Mouse (Mus musculus): ENCODE results near the gene 5730409E04Rik. TPM values are rescaled to one million over a fixed set of nuclear protein-coding genes. Genes with fewer than 3 reads are reported as not detected.
A peak's percentile ranks its signal among the peaks of the same experiment; 100 is the strongest.

The 5730409E04Rik gene
- polyA plus RNA-seq, 1 experiment from 2014 or later = 1.2 TPM

DNA sequence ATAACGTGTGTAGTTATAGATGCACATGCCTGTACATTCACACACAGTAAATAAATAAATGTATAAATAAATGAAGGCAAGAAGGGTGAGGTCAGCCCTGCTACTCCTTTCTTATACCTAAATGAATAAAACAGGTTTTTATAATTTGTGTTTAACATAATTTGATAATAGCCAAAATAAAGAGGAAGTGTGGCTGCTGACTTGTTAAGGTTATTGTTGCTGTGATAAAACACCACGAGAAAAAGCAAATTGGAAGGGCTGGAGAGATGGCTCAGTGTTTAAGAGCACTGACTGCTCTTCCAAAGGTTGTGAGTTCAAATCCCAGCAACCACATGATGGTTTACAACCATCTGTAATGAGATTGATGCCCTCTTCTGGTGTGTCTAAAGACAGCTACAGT, 30.5 kb upstream of the 5730409E04Rik start:
- ATAC-seq = no peak
- 81% methylated on average over 2 of the region's 2 CpGs for WGBS
- H3K27ac ChIP-seq (ENCODE audit: low read depth, low read length) = no peak overlapping the region
- H3K9me3 ChIP-seq (ENCODE audit: control insufficient read depth) = no peaks in the 10 kb centered on the region
- no peaks in the 10 kb centered on the region for H3K4me1 ChIP-seq (replicated peaks; ENCODE audit: control insufficient read depth, insufficient read depth, low read length)
- peaks cover 52% of the 10 kb centered on the region for H3K36me3 ChIP-seq (ENCODE audit: control insufficient read depth, insufficient read depth)
- no peak overlapping the region for H3K4me3 ChIP-seq (ENCODE audit: low read depth, low read length)
- no peak overlapping the region for H3K9ac ChIP-seq (ENCODE audit: low read depth, low read length)
- H3K4me2 ChIP-seq (replicated peaks; ENCODE audit: low read depth) = no peak overlapping the region
- no peak for TF ChIP-seq CTCF (IDR thresholded peaks at IDR 0.05; ENCODE audit: low read depth)
- H3K27me3 ChIP-seq (replicated peaks; ENCODE audit: control insufficient read depth, insufficient read depth, low read length) = no peaks in the 10 kb centered on the region

DNA sequence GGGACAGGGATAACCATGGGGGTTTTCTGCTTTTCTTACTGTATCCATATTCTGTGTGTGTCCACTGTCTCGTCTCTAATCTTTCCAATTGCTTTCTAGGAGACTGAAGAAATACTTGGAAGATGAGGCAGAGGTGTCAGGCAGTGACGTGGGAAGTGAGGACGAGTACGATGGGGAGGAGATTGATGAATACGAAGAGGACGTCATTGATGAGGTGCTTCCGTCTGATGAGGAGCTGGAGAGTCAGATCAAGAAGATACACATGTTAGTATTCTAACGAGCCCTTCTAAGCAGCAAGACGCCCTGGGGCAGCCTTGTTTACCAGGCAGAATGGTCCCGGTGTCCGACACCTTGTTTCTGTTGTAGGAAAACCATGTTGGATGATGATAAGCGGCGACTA, 23.9 kb upstream of the 5730409E04Rik start:
- H3K4me1 ChIP-seq (replicated peaks; ENCODE audit: control insufficient read depth, insufficient read depth, low read length) = no peaks in the 10 kb centered on the region
- H3K4me2 ChIP-seq (replicated peaks; ENCODE audit: low read depth) = no peak overlapping the region
- no peak overlapping the region for H3K9ac ChIP-seq (ENCODE audit: low read depth, low read length)
- H3K36me3 ChIP-seq (ENCODE audit: control insufficient read depth, insufficient read depth) = peaks cover 29% of the 10 kb centered on the region
- H3K9me3 ChIP-seq (ENCODE audit: control insufficient read depth) = no peaks in the 10 kb centered on the region
- H3K4me3 ChIP-seq (ENCODE audit: low read depth, low read length) = no peak overlapping the region
- no peaks in the 10 kb centered on the region for H3K27me3 ChIP-seq (replicated peaks; ENCODE audit: control insufficient read depth, insufficient read depth, low read length)
- no peak overlapping the region for H3K27ac ChIP-seq (ENCODE audit: low read depth, low read length)
- 95% methylated on average over 13 of the region's 13 CpGs for whole genome bisulfite sequencing
- ATAC-seq = no peak
- TF ChIP-seq CTCF (IDR thresholded peaks at IDR 0.05; ENCODE audit: low read depth) = no peak

DNA sequence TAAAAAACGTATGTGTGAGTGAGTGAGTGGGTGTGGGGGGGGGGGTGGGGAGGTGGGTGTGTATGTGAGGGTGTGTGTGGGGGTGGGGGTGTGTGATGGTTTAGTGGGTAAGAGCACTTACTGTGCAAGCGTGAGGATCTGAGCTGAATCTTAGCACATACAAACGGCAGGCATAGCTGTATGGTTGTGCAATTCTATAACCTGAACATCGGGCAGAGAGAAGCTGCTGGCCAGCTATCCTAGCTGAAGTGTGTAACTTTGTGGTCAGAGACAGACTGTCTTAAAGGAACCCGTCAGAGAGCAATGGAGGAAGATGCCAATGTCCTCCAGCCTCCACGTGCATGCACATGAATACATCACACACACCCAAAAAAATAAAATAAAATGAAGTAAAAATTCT, 17.6 kb upstream of the 5730409E04Rik start:
- H3K36me3 ChIP-seq (ENCODE audit: control insufficient read depth, insufficient read depth) = peaks cover 15% of the 10 kb centered on the region
- no peak for ATAC-seq
- no peaks in the 10 kb centered on the region for H3K27me3 ChIP-seq (replicated peaks; ENCODE audit: control insufficient read depth, insufficient read depth, low read length)
- H3K4me1 ChIP-seq (replicated peaks; ENCODE audit: control insufficient read depth, insufficient read depth, low read length) = no peaks in the 10 kb centered on the region
- H3K4me2 ChIP-seq (replicated peaks; ENCODE audit: low read depth) = no peak overlapping the region
- no peak overlapping the region for H3K4me3 ChIP-seq (ENCODE audit: low read depth, low read length)
- WGBS = 91% methylated on average over 6 of the region's 6 CpGs
- no peaks in the 10 kb centered on the region for H3K9me3 ChIP-seq (ENCODE audit: control insufficient read depth)
- H3K9ac ChIP-seq (ENCODE audit: low read depth, low read length) = no peak overlapping the region
- H3K27ac ChIP-seq (ENCODE audit: low read depth, low read length) = no peak overlapping the region
- no peak for TF ChIP-seq CTCF (IDR thresholded peaks at IDR 0.05; ENCODE audit: low read depth)

DNA sequence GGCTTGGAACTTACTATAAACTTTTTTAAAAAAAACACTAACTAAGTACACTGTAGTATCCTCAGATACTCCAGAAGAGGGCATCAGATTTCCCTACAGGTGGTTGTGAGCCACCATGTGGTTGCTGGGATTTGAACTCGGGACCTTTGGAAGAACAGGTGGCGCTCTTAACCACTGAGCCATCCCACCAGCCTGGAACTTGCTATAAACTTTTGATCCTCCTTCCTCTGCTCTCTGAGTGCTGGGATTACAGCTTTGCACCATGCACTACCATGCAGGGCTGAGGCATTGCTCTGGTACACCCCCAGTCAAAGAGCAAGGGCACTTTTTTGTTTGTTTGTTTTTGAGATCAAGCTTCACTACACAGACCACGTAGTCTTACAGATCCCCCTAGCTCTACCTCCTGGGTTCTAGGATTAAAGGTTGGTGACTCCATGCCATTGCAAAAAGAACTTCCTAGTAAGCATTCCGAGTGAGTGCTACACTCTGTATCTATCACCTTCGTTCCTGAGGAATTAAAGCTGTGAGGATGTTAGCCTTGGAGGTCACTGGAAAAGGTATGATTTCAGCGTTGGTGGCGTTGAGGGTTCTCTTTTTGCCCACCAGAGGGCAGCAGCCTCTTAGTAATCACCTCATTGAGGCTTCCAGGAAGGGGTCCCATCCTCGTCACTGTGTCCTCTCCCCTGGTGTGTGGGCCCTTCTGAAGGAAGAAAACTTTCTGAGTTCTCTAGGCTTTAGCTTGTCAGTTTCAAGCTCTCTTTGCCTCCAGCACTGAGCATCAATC, 9.5 kb upstream of the 5730409E04Rik start:
- WGBS = 29% methylated on average over 8 of the region's 8 CpGs
- no peak overlapping the region for H3K27ac ChIP-seq (ENCODE audit: low read depth, low read length)
- peak; percentile 90 for TF ChIP-seq CTCF (IDR thresholded peaks at IDR 0.05; ENCODE audit: low read depth)
- H3K4me3 ChIP-seq (ENCODE audit: low read depth, low read length) = no peak overlapping the region
- H3K36me3 ChIP-seq (ENCODE audit: control insufficient read depth, insufficient read depth) = no peaks in the 10 kb centered on the region
- H3K4me1 ChIP-seq (replicated peaks; ENCODE audit: control insufficient read depth, insufficient read depth, low read length) = no peaks in the 10 kb centered on the region
- H3K9ac ChIP-seq (ENCODE audit: low read depth, low read length) = no peak overlapping the region
- H3K27me3 ChIP-seq (replicated peaks; ENCODE audit: control insufficient read depth, insufficient read depth, low read length) = no peaks in the 10 kb centered on the region
- no peak overlapping the region for H3K4me2 ChIP-seq (replicated peaks; ENCODE audit: low read depth)
- no peaks in the 10 kb centered on the region for H3K9me3 ChIP-seq (ENCODE audit: control insufficient read depth)
- ATAC-seq = no peak

DNA sequence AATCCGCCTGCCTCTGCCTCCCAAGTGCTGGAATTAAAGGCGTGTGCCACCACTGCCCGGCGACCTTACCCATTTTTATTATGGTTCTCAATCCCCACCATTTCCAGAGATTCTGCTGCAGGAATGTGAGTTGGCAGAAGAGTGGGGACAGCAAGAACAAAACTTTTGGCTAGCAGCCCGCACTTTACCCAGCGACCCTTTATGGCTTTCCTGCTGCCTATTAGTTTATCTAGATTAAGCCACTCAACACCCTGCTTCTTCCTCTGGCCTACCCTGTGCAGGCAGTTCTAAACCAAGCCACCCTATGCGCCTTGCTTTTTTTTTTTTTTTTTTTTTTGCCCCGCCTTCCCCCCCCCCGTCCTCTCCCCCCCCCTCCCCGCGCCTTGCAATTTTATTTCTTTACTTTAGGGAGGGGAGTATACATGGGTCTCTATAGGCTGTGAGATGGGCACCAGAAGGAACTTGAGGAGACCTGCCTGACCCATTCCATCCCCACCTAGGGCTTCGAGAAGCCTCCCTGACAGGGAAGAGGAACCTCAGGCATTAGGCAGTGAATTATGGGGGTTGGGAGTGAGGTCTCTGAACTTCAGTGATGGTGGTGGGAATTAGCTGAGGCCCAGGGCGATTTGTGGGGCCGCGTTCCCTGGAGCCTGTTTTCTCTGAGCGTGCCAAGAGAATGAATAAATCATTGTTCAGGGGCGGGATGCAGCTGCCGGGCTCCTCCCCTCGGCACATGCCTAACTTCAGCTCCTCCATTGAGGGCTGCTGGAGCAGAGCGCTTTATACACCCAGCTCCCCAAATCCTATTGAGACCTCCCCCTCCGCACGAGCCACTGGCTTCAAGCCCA, 7.8 kb upstream of the 5730409E04Rik start:
- no peaks in the 10 kb centered on the region for H3K4me1 ChIP-seq (replicated peaks; ENCODE audit: control insufficient read depth, insufficient read depth, low read length)
- peak overlapping the region; percentile 39 for H3K4me2 ChIP-seq (replicated peaks; ENCODE audit: low read depth)
- WGBS = 26% methylated on average over 20 of the region's 22 CpGs
- no peaks in the 10 kb centered on the region for H3K36me3 ChIP-seq (ENCODE audit: control insufficient read depth, insufficient read depth)
- ATAC-seq = 0 out of 2 replicates have a peak, but pooled peaks have one; percentile 33
- no peak overlapping the region for H3K4me3 ChIP-seq (ENCODE audit: low read depth, low read length)
- no peak overlapping the region for H3K27ac ChIP-seq (ENCODE audit: low read depth, low read length)
- H3K9ac ChIP-seq (ENCODE audit: low read depth, low read length) = no peak overlapping the region
- no peak for TF ChIP-seq CTCF (IDR thresholded peaks at IDR 0.05; ENCODE audit: low read depth)
- no peaks in the 10 kb centered on the region for H3K27me3 ChIP-seq (replicated peaks; ENCODE audit: control insufficient read depth, insufficient read depth, low read length)
- no peaks in the 10 kb centered on the region for H3K9me3 ChIP-seq (ENCODE audit: control insufficient read depth)

DNA sequence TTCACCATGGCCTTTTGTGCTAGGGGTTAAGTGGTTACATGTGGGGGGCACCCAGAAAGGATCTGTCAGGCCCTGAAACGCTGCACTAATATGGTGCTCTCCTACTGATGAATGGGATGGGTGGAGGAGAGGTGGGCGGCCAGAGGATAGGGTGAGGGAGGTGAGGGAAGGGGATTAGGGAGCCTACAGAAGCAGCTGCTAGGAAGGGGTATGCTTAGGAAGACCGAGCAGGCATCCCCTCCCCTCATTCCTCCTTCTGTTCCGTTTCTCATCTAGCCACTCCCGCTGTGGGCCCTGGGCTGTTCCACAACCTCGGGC, 7.2 kb upstream of the 5730409E04Rik start:
- TF ChIP-seq CTCF (IDR thresholded peaks at IDR 0.05; ENCODE audit: low read depth) = no peak
- WGBS = 38% methylated on average over 6 of the region's 6 CpGs

More for the DNA sequence above, 7.2 kb upstream of the 5730409E04Rik start:
- Histone ChIP-seq H3K27ac (ENCODE audit: low read depth, low read length) (no peak overlapping the region), H3K36me3 (ENCODE audit: control insufficient read depth, insufficient read depth) (no peaks in the 10 kb centered on the region), H3K4me1 (replicated peaks; ENCODE audit: control insufficient read depth, insufficient read depth, low read length) (no peaks in the 10 kb centered on the region), H3K9ac (ENCODE audit: low read depth, low read length) (no peak overlapping the region), H3K9me3 (ENCODE audit: control insufficient read depth) (no peaks in the 10 kb centered on the region), H3K27me3 (replicated peaks; ENCODE audit: control insufficient read depth, insufficient read depth, low read length) (no peaks in the 10 kb centered on the region), H3K4me3 (ENCODE audit: low read depth, low read length) (no peak overlapping the region), H3K4me2 (replicated peaks; ENCODE audit: low read depth) (peak overlapping the region; percentile 39)
- ATAC-seq = 0 out of 2 replicates have a peak, but pooled peaks have one; percentile 10
